Mouse (Mus musculus) heart, adult 2 months (tissue): Measurements from ENCODE around the gene Ptgs1. TPM values are rescaled to one million over a fixed set of nuclear protein-coding genes. Genes with fewer than 3 reads are reported as not detected.
"Not testable (repeated sequence)": the region's sequence is repeated elsewhere in the genome, so short reads cannot be mapped to it uniquely, and the experiment has no call there.

ENCODE experiments used
- DNase-seq, 2 experiments: peaks; one replicate each; pipeline ENCODE4 v3.0.0; 2021
- H3K27ac ChIP-seq: fragments of 200-600 bp; 2 replicates; pipeline ENCODE4 v1.8.1; 2022
- H3K27me3 ChIP-seq: fragments of 200-500 bp; 2 replicates; pipeline ENCODE4 v1.6.1; 2012; ENCODE audit warnings: mild to moderate bottlenecking, low read length, inconsistent platforms, mixed read lengths; ENCODE audit not compliant: control insufficient read depth, insufficient read depth
- H3K36me3 ChIP-seq: fragments of 200-500 bp; 2 replicates; pipeline ENCODE4 v1.6.1; 2012; ENCODE audit warnings: low read length, inconsistent platforms; ENCODE audit not compliant: control insufficient read depth, insufficient read depth
- H3K4me1 ChIP-seq: fragments of 200-500 bp; 2 replicates; pipeline ENCODE4 v1.6.1; 2011; ENCODE audit warnings: low read length; ENCODE audit not compliant: control insufficient read depth, insufficient read depth
- H3K4me3 ChIP-seq: fragments of 200-600 bp; 2 replicates; pipeline ENCODE4 v1.8.1; 2022
- H3K79me2 ChIP-seq: fragments of 200-500 bp; replicated peaks from 2 replicates; pipeline ENCODE4 v1.6.1; 2012; ENCODE audit warnings: mild to moderate bottlenecking, inconsistent platforms, low read length, moderate library complexity, mixed read lengths; ENCODE audit not compliant: control insufficient read depth, insufficient read depth
- H3K9ac ChIP-seq: fragments of 200-500 bp; 2 replicates; pipeline ENCODE4 v1.6.1; 2012; ENCODE audit warnings: low read depth, mild to moderate bottlenecking, control low read depth, inconsistent platforms, low read length, mixed read lengths
- CTCF ChIP-seq: fragments of 200-600 bp; IDR thresholded peaks from 2 replicates; pipeline ENCODE4 v1.8.1; 2022; ENCODE audit warnings: antibody characterized with exemption, mild to moderate bottlenecking, moderate library complexity
- EP300 ChIP-seq: fragments of 200-500 bp; IDR thresholded peaks from 2 replicates; pipeline ENCODE4 v1.6.1; 2011; ENCODE audit warnings: low read depth, low read length, control low read depth; ENCODE audit not compliant: insufficient read depth
- POLR2A ChIP-seq: fragments of 200-500 bp; IDR thresholded peaks from 2 replicates; pipeline ENCODE4 v1.6.1; 2011; ENCODE audit warnings: mild to moderate bottlenecking, low read depth, low read length, control low read depth; ENCODE audit not compliant: insufficient read depth
- WGBS: fragments of 180-500 bp; shearing (Covaris S2); methylation state at CpG from one replicate; pipeline ENCODE4 v1.1.7; 2018; 5-methylcytosine and 5-hydroxymethylcytosine counted together
- intact Hi-C: fragments of 180-260 bp; cut with DNase I; formaldehyde crosslinking; loops from one replicate; pipeline ENCODE4 v1.15.1; 2025
- long read RNA-seq: library from polyadenylated mRNA; stranded (forward); transcript quantifications from one replicate; pipeline ENCODE4 v2.0.0, GENCODE M21; 2021
- polyA plus RNA-seq: library from polyadenylated mRNA; depleted of rRNA; stranded (reverse); fragments of >200 nt; gene quantifications from 2 replicates; pipeline ENCODE4 v1.2.3, GENCODE M21; 2012; rRNA removed
- total RNA-seq, 2 experiments: library from RNA; stranded (reverse); gene quantifications; 2 replicates each; pipeline ENCODE4 v1.2.3; 2021

The Ptgs1 gene
- total RNA-seq (10 to 100 TPM; 14.4 to 15.8 TPM), polyA plus RNA-seq (20.0 and 22.3 TPM in 2 replicates)
- long read RNA-seq, transcript Ptgs1-201 (11 exons, 2,867 nt) = major isoform, 8 of 11 reads
- long read RNA-seq, partial matches to known transcripts = 2 of 11 reads
- long read RNA-seq, other reads (novel, unspliced or antisense) = 1 of 11 reads

GRCm38 (mm10) chr2:36230366-36230765 lies at the start of gene Ptgs1:
Ptgs1 (plus strand) TSS chr2:36230426.
- TF ChIP-seq CTCF = 0 out of 2 replicates have a peak, but pooled peaks have one; percentile 17
- peak; percentile 75 for TF ChIP-seq POLR2A
- TF ChIP-seq EP300 = 0 out of 2 replicates have a peak, but pooled peaks have one; percentile 15
- under 1% methylated on average over 18 of the region's 18 CpGs for WGBS

GRCm38 (mm10) chr2:36181587-36182368 lies 48.4 kb upstream of the Ptgs1 start:
- intact Hi-C loops, DNase-seq: not testable (repeated sequence)
- 92% methylated on average over 4 of the region's 4 CpGs for WGBS

More at GRCm38 (mm10) chr2:36230366-36230765, at the start of gene Ptgs1:
- intact Hi-C loops = no loop called here
- H3K27ac ChIP-seq = peak within 1 kb of the TSS; percentile 68
- no peaks in the 10 kb centered on the region for H3K27me3 ChIP-seq
- H3K4me1 ChIP-seq = peaks cover 13% of the 10 kb centered on the region
- peak within 1 kb of the TSS; percentile 67 for H3K9ac ChIP-seq
- H3K4me3 ChIP-seq = peak within 1 kb of the TSS; percentile 57
- peak; percentile 76 to 79 for DNase-seq
- H3K36me3 ChIP-seq = no peaks in the 10 kb centered on the region
- H3K79me2 ChIP-seq = no peaks in the 10 kb centered on the region

GRCm38 (mm10) chr2:36183278-36183677 lies 46.9 kb upstream of the Ptgs1 start:
- TF ChIP-seq EP300 = 0 out of 2 replicates have a peak, but pooled peaks have one; percentile 52
- TF ChIP-seq CTCF = no peak
- no peak for TF ChIP-seq POLR2A
- H3K79me2 ChIP-seq = no peaks in the 10 kb centered on the region
- 11% methylated on average over 2 of the region's 2 CpGs for WGBS
- H3K27ac ChIP-seq = peak overlapping the region; percentile 56
- DNase-seq = peak; percentile 28 to 50
- H3K27me3 ChIP-seq = no peaks in the 10 kb centered on the region
- intact Hi-C loops = no loop called here
- H3K4me3 ChIP-seq = no peak overlapping the region
- H3K36me3 ChIP-seq = no peaks in the 10 kb centered on the region; the same call in 1 of the 2 replicates
- no peak overlapping the region for H3K9ac ChIP-seq
- peaks cover 5% of the 10 kb centered on the region; the same call in 1 of the 2 replicates for H3K4me1 ChIP-seq

More at GRCm38 (mm10) chr2:36181587-36182368, 48.4 kb upstream of the Ptgs1 start:
- H3K4me3 ChIP-seq, H3K9ac ChIP-seq, H3K79me2 ChIP-seq, H3K4me1 ChIP-seq, H3K27me3 ChIP-seq, H3K36me3 ChIP-seq, H3K27ac ChIP-seq: not testable (repeated sequence)

- DNase-seq = no peak
- intact Hi-C loops = no loop called here
- no peaks in the 10 kb centered on the region for H3K27me3 ChIP-seq
- no peak for TF ChIP-seq EP300
- no peak for TF ChIP-seq CTCF
- H3K9ac ChIP-seq = no peak overlapping the region
- H3K36me3 ChIP-seq = no peaks in the 10 kb centered on the region; the same call in 1 of the 2 replicates
- peaks cover 6% of the 10 kb centered on the region; the same call in 1 of the 2 replicates for H3K4me1 ChIP-seq
- H3K27ac ChIP-seq = 0 out of 2 replicates have a peak overlapping the region, but pooled peaks have one; percentile 18
- no peak overlapping the region for H3K4me3 ChIP-seq
- 89% methylated on average over 2 of the region's 2 CpGs for WGBS
- no peaks in the 10 kb centered on the region for H3K79me2 ChIP-seq
These were observed 46.0 kb upstream of the Ptgs1 start for GRCm38 (mm10) chr2:36184192-36184591.

- H3K27me3 ChIP-seq = no peaks in the 10 kb centered on the region
- no peaks in the 10 kb centered on the region; the same call in 1 of the 2 replicates for H3K36me3 ChIP-seq
- peaks cover 6% of the 10 kb centered on the region; the same call in 1 of the 2 replicates for H3K4me1 ChIP-seq
- H3K27ac ChIP-seq = no peak overlapping the region
- TF ChIP-seq EP300 = no peak
- no peak for DNase-seq
- intact Hi-C loops = no loop called here
- no peaks in the 10 kb centered on the region for H3K79me2 ChIP-seq
- WGBS = 65% methylated on average over 6 of the region's 6 CpGs
- no peak overlapping the region for H3K9ac ChIP-seq
- H3K4me3 ChIP-seq = no peak overlapping the region
These were observed 45.4 kb upstream of the Ptgs1 start for GRCm38 (mm10) chr2:36184876-36185275.

GRCm38 (mm10) chr2:36189200-36189599 lies 41.0 kb upstream of the Ptgs1 start:
- H3K4me3 ChIP-seq, H3K79me2 ChIP-seq, H3K9ac ChIP-seq, H3K27ac ChIP-seq, H3K36me3 ChIP-seq, H3K4me1 ChIP-seq, H3K27me3 ChIP-seq, intact Hi-C loops, DNase-seq: not testable (repeated sequence)
- WGBS = 66% methylated on average over 6 of the region's 6 CpGs
